16 mouse cellular contexts compared by ENCODE assay signal in genomic region chr19:9074424-9074823, GRCm38 (mm10). TPM values are rescaled to one million over a fixed set of nuclear protein-coding genes. Genes with fewer than 3 reads are reported as not detected.
DNase-seq lines count a peak whose midpoint lies in the region; ATAC-seq and TF ChIP-seq lines count a peak whose summit lies in the region.
"Had no signal": no experiment of that assay in that cellular context is flagged by ENCODE, and none has a peak within 500 bp of the region (broad histone marks: within the 10 kb centered on the region; RNA-seq: fewer than 3 reads in every experiment).

No protein-coding gene starts in this region.

- H3K9me3 ChIP-seq in heart, embryonic 10.5 days = no peaks in the 10 kb centered on the region
- no peaks in the 10 kb centered on the region for H3K9me3 ChIP-seq in kidney, embryonic 16.5 days (ENCODE audit: low read length)
- no peaks in the 10 kb centered on the region for H3K9me3 ChIP-seq in intestine, embryonic 16.5 days (ENCODE audit: control insufficient read depth, low read length)

- no peak for DNase-seq in heart, embryonic 10.5 days (ENCODE audit: low spot score)
- DNase-seq in heart, postnatal 10 days = no peak
- no peak for DNase-seq in kidney, postnatal 14 days
- DNase-seq in left cerebral cortex, postnatal 4 days = no peak
- no peak for DNase-seq in urinary bladder, postnatal 25 days (ENCODE audit: low spot score)
- DNase-seq: cerebellum, postnatal 36 days; gastrocnemius, postnatal 14 days; liver had no signal

- intact Hi-C loops in heart, postnatal 10 days (cut with DNase I) = no loop called here
- intact Hi-C loops in left cerebral cortex, postnatal 4 days (cut with DNase I) = no loop called here

- peaks cover 37% of the 10 kb centered on the region for H3K4me1 ChIP-seq in heart, embryonic 10.5 days
- peaks cover 31% of the 10 kb centered on the region for H3K4me1 ChIP-seq in kidney, embryonic 16.5 days (ENCODE audit: insufficient read depth, low read length)
- peaks cover 11% of the 10 kb centered on the region for H3K4me1 ChIP-seq in bone marrow, adult 2 months (ENCODE audit: control insufficient read depth, insufficient read depth, low read length)
- H3K4me1 ChIP-seq in intestine, embryonic 16.5 days (ENCODE audit: control insufficient read depth, insufficient read depth, low read length) = peaks cover 31% of the 10 kb centered on the region

- TF ChIP-seq POLR2A in bone marrow, adult 2 months (IDR thresholded peaks at IDR 0.05; ENCODE audit: borderline replicate concordance, control insufficient read depth, low read depth, low read length) = no peak

- H3K36me3 ChIP-seq in heart, embryonic 10.5 days = no peaks in the 10 kb centered on the region
- H3K36me3 ChIP-seq in kidney, embryonic 16.5 days (ENCODE audit: insufficient read depth, low read length) = no peaks in the 10 kb centered on the region
- no peaks in the 10 kb centered on the region for H3K36me3 ChIP-seq in intestine, embryonic 16.5 days (ENCODE audit: control insufficient read depth, insufficient read depth, low read length)

- H3K27me3 ChIP-seq in heart, embryonic 10.5 days (ENCODE audit: insufficient read depth, poor library complexity, severe bottlenecking) = no peaks in the 10 kb centered on the region
- H3K27me3 ChIP-seq in kidney, embryonic 16.5 days (ENCODE audit: insufficient read depth, low read length) = no peaks in the 10 kb centered on the region
- no peaks in the 10 kb centered on the region for H3K27me3 ChIP-seq in intestine, embryonic 16.5 days (replicated peaks; ENCODE audit: control insufficient read depth, insufficient read depth, low read length)

- peak overlapping the region; percentile 60 for H3K27ac ChIP-seq in heart, embryonic 10.5 days
- peak overlapping the region; percentile 48; the same call in 1 of the 2 replicates for H3K27ac ChIP-seq in kidney, embryonic 16.5 days (ENCODE audit: low read length)
- H3K27ac ChIP-seq in bone marrow, adult 2 months (ENCODE audit: control insufficient read depth, insufficient read depth, low read depth, low read length, poor library complexity) = peak overlapping the region; percentile 13; the same call in 1 of the 2 replicates
- H3K27ac ChIP-seq in intestine, embryonic 16.5 days (ENCODE audit: low read length) = peak overlapping the region; percentile 11; the same call in 1 of the 2 replicates

- no peak overlapping the region for H3K4me2 ChIP-seq in kidney, embryonic 16.5 days (replicated peaks; ENCODE audit: low read depth, low read length)
- H3K4me2 ChIP-seq in intestine, embryonic 16.5 days (ENCODE audit: low read depth, low read length) = no peak overlapping the region

- no peak for ATAC-seq in kidney, embryonic 16.5 days (ENCODE audit: low FRiP score, low TSS enrichment)
- no peak for ATAC-seq in intestine, embryonic 16.5 days
- ATAC-seq: forebrain, embryonic 16.5 days; midbrain, embryonic 16.5 days had no signal

- H3K9ac ChIP-seq in kidney, embryonic 16.5 days (replicated peaks; ENCODE audit: low read length) = no peak overlapping the region; the same call in 1 of the 2 replicates
- no peak overlapping the region for H3K9ac ChIP-seq in intestine, embryonic 16.5 days (ENCODE audit: low read depth, low read length)

- H3K4me3 ChIP-seq in heart, embryonic 10.5 days = no peak overlapping the region
- H3K4me3 ChIP-seq in kidney, embryonic 16.5 days (ENCODE audit: low read length) = no peak overlapping the region
- no peak overlapping the region for H3K4me3 ChIP-seq in bone marrow, adult 2 months (replicated peaks; ENCODE audit: control insufficient read depth, low read depth, low read length)
- H3K4me3 ChIP-seq in intestine, embryonic 16.5 days (ENCODE audit: low read length) = no peak overlapping the region

- 71% methylated on average over 4 of the region's 4 CpGs for WGBS in heart, embryonic 10.5 days
- WGBS in kidney, embryonic 16.5 days = 82% methylated on average over 4 of the region's 4 CpGs
- WGBS in bone marrow, adult 2 months = 52% methylated on average over 4 of the region's 4 CpGs
- 60% methylated on average over 4 of the region's 4 CpGs for WGBS in intestine, embryonic 16.5 days

- TF ChIP-seq CTCF in bone marrow, adult 2 months (IDR thresholded peaks at IDR 0.05; ENCODE audit: control insufficient read depth, insufficient read depth, low read length) = no peak

RNA-seq across cellular contexts. Expression of gene Scgb1a1, which starts 13.3 kb away (rescaled TPM):
- not detected in 2 replicates for polyA plus RNA-seq in heart, embryonic 10.5 days (2016; fragmentation: Nextera tagmentation; extraction: Ambion mirVana)
- 1 to 10 TPM in 1 of 2 experiments, not detected in 1; 4.2 TPM for total RNA-seq in heart, postnatal 10 days (2021)
- polyA plus RNA-seq in kidney, embryonic 16.5 days (2015; fragmentation: Nextera tagmentation; extraction: Ambion mirVana) = 0.76 TPM in 1 of 2 replicates, not detected in the other
- 37.7 TPM in 1 of 2 replicates, not detected in the other for polyA plus RNA-seq in bone marrow, adult 2 months (2011; ENCODE audit: insufficient read depth, insufficient read length, low replicate concordance, missing spikeins)
- polyA plus RNA-seq in intestine, embryonic 16.5 days (2015; fragmentation: Nextera tagmentation; extraction: Ambion mirVana) = not detected in 2 replicates
- under 1 TPM in 1 of 2 experiments, not detected in 1; 0.94 TPM for total RNA-seq in left cerebral cortex, postnatal 4 days (2021)
- total RNA-seq: gastrocnemius, postnatal 14 days; layer of hippocampus, adult 18-20 months; megakaryocyte progenitor cell, adult 5-6 weeks had no signal
- polyA plus RNA-seq: forebrain, embryonic 16.5 days; midbrain, embryonic 16.5 days; neural tube, embryonic 14.5 days had no signal
